Mouse (Mus musculus) testis, adult 2 months (tissue): ENCODE measurements around the gene Il21r. TPM values are rescaled to one million over a fixed set of nuclear protein-coding genes. Genes with fewer than 3 reads are reported as not detected.
A peak's percentile ranks its signal among the peaks of the same experiment; 100 is the strongest.

ENCODE experiments used
- H3K27ac ChIP-seq: fragments of 200-500 bp; 2 replicates; pipeline ENCODE4 v1.5.1; 2012; ENCODE audit warnings: low read depth, low read length; ENCODE audit not compliant: control insufficient read depth, insufficient read depth
- H3K27me3 ChIP-seq: fragments of 200-500 bp; 2 replicates; pipeline ENCODE4 v1.6.1; 2012; ENCODE audit warnings: mild to moderate bottlenecking, low read length, moderate library complexity; ENCODE audit not compliant: control insufficient read depth, insufficient read depth
- H3K36me3 ChIP-seq: fragments of 200-500 bp; 2 replicates; pipeline ENCODE4 v1.6.1; 2012; ENCODE audit warnings: mild to moderate bottlenecking, low read length; ENCODE audit not compliant: control insufficient read depth, insufficient read depth
- H3K4me1 ChIP-seq: fragments of 200-500 bp; 2 replicates; pipeline ENCODE4 v1.6.1; 2012; ENCODE audit warnings: low read length; ENCODE audit not compliant: control insufficient read depth, insufficient read depth
- H3K4me3 ChIP-seq: fragments of 200-500 bp; 2 replicates; pipeline ENCODE4 v1.5.1; 2012; ENCODE audit warnings: low read depth, mild to moderate bottlenecking, low read length, moderate library complexity, mixed read lengths; ENCODE audit not compliant: control insufficient read depth
- CTCF ChIP-seq: fragments of 200-500 bp; IDR thresholded peaks from 2 replicates; pipeline ENCODE4 v1.5.1; 2012; ENCODE audit warnings: low read depth, mild to moderate bottlenecking, inconsistent platforms, low read length, moderate library complexity; ENCODE audit not compliant: control insufficient read depth, insufficient read depth, insufficient replicate concordance
- POLR2A ChIP-seq: fragments of 200-500 bp; IDR thresholded peaks from 2 replicates; pipeline ENCODE4 v1.6.1; 2012; ENCODE audit warnings: low read depth, mild to moderate bottlenecking, inconsistent platforms, low read length, moderate library complexity; ENCODE audit not compliant: control insufficient read depth
- polyA plus RNA-seq: library from polyadenylated mRNA; depleted of rRNA; stranded (reverse); fragments of >200 nt; gene quantifications from 2 replicates; pipeline ENCODE4 v1.2.3, GENCODE M21; 2012

Gene Il21r
- polyA plus RNA-seq, 1 experiment = 0.10 TPM

DNA sequence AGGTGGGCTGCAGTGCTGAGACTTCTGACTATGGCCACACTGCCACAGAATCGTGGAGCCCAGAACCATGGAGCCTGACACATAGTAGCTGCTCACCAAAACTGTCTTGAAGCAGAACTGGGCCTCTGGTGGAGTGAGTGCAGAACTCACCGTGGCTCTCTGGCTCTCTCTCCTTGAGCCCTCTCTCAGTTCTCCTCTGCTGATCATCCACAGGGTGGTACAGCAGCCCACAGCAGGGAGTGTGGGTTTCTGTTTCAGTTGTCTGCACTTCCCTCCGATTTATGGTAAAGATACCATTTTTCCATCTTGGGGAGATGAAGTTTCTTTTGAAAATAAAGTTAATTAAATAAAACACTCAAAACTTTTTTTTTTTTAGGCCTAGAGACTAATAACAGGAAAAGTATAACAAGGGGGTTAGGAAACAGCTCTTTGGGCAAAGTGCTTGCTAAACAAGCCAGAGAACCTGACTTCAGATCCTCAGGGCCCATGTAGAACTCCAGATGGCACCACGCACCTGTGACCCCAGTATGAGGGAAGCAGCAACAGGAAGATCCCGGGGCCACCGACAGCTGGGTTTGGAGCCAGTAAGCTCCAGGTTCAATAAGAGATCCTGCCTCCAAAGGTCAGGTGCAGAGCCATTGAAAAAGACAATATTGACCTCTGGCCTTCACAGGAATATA is 19.8 kb upstream of the Il21r start:
- TF ChIP-seq CTCF (no peak), POLR2A (no peak)
- Histone ChIP-seq H3K27me3 (no peaks in the 10 kb centered on the region), H3K27ac (no peak overlapping the region), H3K4me3 (no peak overlapping the region), H3K4me1 (peaks cover 4% of the 10 kb centered on the region), H3K36me3 (no peaks in the 10 kb centered on the region)

DNA sequence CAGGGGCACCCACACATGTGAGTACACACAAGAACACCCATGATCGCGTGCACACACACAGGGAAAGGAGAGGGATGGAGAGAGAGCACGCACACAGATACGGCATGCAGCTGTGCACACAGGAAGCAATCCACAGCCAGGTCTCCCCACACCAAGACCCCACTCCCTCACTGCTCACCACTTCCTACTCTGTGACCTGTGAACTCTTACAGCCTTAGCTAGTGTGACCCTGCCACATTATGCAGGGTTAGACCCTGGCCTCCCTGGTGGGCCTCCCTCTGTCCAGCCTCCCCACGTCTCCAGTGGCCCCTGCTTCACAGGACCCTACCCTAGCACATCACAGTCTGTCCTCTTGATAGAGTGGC is 19.2 kb upstream of the Il21r start:
- Histone ChIP-seq H3K36me3 (no peaks in the 10 kb centered on the region), H3K27me3 (no peaks in the 10 kb centered on the region), H3K4me1 (peaks cover 4% of the 10 kb centered on the region), H3K4me3 (no peak overlapping the region), H3K27ac (no peak overlapping the region)
- TF ChIP-seq CTCF (no peak), POLR2A (no peak)

DNA sequence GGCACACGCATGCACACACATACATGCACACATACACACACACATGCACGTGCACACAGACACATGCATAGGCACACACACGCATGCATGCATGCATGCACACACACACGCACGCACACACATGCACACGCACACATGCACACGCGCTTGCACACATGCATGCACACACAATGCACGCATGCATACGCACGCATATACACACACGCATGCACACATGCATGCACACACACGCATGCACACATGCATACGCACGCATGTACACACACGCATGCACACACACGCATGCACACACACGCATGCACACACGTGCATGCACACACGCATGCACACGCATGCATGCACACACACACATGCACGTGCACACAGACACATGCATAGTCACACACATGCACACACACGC is 16.9 kb upstream of the Il21r start:
- Histone ChIP-seq H3K4me3 (no peak overlapping the region), H3K4me1 (peaks cover 1% of the 10 kb centered on the region; the same call in 1 of the 2 replicates)

DNA sequence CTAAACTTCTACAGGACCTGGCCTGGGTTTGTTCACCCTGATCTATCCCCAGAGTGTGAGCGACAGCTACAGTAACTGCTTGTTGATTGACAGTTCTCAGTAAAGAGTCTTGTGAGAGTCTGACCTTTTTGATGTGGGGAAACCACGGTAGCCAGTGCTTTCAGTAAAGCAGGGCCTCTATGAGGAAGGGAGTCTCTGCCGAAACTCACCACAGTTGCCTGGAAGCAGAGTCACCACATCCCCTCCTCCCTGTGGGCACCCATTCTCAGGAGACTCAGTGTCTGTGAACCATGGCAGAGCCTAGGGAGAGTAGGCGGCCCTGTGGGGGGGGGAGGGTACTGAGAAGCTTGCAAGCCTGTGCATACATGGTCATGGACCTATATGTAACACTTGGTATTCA is 14.5 kb upstream of the Il21r start:
- Histone ChIP-seq H3K4me3 (no peak overlapping the region), H3K27me3 (no peaks in the 10 kb centered on the region), H3K36me3 (no peaks in the 10 kb centered on the region), H3K4me1 (no peaks in the 10 kb centered on the region), H3K27ac (no peak overlapping the region)
- TF ChIP-seq CTCF (no peak), POLR2A (no peak)

More for the DNA sequence above, 16.9 kb upstream of the Il21r start:
- H3K27me3 ChIP-seq = no peaks in the 10 kb centered on the region
- H3K27ac ChIP-seq = no peak overlapping the region
- H3K36me3 ChIP-seq = no peaks in the 10 kb centered on the region
- peak; percentile 66; the same call in 1 of the 2 replicates for TF ChIP-seq CTCF
- TF ChIP-seq POLR2A = no peak; the same call in 1 of the 2 replicates

DNA sequence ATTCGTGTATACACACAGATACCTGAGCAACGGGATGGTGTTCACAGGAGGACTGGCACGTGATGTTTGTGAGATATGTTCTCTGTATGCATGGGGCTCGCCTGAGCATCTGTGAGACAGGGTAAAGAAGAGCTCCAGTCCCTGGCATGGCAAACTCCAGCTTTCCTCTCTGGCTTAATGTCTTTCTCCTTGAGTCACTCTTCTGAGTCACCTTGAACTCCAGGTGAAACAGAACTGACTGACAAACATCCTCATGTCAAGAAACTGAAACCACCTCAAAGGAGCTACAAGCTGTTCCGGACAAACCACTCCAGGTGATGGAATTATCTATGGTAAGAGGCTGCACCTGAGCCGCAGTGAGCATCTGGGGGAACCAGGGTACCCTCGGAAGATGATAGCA is 13.3 kb upstream of the Il21r start:
- Histone ChIP-seq H3K36me3 (no peaks in the 10 kb centered on the region), H3K27me3 (no peaks in the 10 kb centered on the region), H3K4me3 (no peak overlapping the region), H3K4me1 (no peaks in the 10 kb centered on the region), H3K27ac (no peak overlapping the region)
- TF ChIP-seq POLR2A (no peak), CTCF (no peak)

DNA sequence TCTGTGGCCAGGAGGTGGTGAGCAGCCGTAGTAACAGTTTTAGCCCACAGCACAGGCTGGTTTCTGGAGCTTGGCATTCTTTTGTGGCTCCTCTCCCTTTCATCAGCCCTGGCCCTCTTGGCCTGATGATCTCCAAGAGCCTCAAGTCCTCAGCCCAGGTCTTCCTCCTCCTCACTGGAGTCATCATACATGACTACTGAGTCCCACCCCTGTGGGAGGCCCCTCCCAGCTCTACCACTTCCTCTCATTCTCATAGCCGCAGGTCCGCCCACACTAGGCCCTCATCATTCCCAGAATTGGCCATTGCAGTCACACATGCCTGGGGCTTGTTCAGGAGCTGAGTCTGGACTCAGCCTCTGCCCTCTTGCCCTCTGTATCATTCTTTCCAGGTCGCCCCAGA is 9.4 kb upstream of the Il21r start:
- Histone ChIP-seq H3K4me1 (no peaks in the 10 kb centered on the region), H3K4me3 (no peak overlapping the region), H3K36me3 (no peaks in the 10 kb centered on the region), H3K27me3 (no peaks in the 10 kb centered on the region), H3K27ac (no peak overlapping the region)
- TF ChIP-seq CTCF (no peak), POLR2A (no peak)

DNA sequence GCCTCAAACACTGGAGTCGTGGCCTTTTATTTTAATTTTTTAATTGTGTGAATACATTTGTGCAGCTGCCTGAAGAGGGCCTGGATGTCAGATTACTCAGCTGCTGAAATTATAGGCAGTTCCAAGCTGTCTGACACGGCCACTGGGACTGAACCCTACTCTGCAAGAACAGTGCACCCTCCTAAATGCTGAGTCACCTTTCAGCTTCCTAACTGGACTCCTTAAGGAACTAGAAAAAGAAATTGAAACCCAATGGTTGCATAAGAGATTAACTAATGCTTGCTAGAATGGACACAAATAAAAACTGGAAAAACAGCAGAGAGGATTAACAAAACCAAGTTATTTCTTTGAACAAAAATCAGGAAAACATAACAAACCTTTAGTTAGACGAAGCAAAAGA is 6.8 kb upstream of the Il21r start:
- H3K27me3 ChIP-seq = no peaks in the 10 kb centered on the region
- no peaks in the 10 kb centered on the region for H3K36me3 ChIP-seq
- no peak overlapping the region for H3K4me3 ChIP-seq
- TF ChIP-seq CTCF (no peak), POLR2A (no peak)
- no peak overlapping the region for H3K27ac ChIP-seq
- H3K4me1 ChIP-seq = no peaks in the 10 kb centered on the region

DNA sequence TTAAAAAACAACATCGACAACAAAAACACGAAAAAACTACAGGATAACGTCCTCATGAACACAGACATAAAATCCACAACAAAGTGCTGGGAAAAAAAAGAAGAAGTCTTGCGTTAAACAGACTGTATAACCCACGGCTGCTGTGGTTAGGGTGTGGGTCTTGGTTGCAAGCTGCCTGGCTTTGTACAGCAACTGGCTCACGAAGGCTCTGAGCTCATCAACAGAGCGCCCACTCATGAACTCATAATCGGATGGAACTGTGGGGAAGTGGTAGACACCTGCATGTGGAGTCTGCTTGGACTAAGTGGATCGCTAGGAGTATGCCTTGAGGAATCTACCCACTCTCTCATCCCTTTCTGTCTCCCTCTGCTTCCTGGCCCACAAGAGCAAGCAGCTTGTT is 6.1 kb upstream of the Il21r start:
- no peak for TF ChIP-seq POLR2A
- TF ChIP-seq CTCF = no peak
- no peak overlapping the region for H3K27ac ChIP-seq
- no peak overlapping the region for H3K4me3 ChIP-seq
- no peaks in the 10 kb centered on the region for H3K4me1 ChIP-seq
- no peaks in the 10 kb centered on the region for H3K27me3 ChIP-seq
- H3K36me3 ChIP-seq = no peaks in the 10 kb centered on the region
